Mouse (Mus musculus) embryonic facial prominence, embryonic 15.5 days (tissue): ENCODE results near the gene Zfp706. TPM values are rescaled to one million over a fixed set of nuclear protein-coding genes. Genes with fewer than 3 reads are reported as not detected.

Source experiments
- ATAC-seq: fragments of 200-750 bp; cut with Nextera tagmentation; 2 replicates; pipeline ENCODE4 v1.8.0; 2017; ENCODE audit warnings: low read depth, moderate TSS enrichment; ENCODE audit not compliant: insufficient number of reproducible peaks, low FRiP score, low TSS enrichment
- H3K27ac ChIP-seq: fragments of 300-500 bp; sonication (generic); replicated peaks from 2 replicates; pipeline ENCODE4 v1.5.1; 2015; ENCODE audit warnings: mild to moderate bottlenecking, inconsistent platforms
- H3K27me3 ChIP-seq: fragments of 300-500 bp; sonication (generic); 2 replicates; pipeline ENCODE4 v1.6.1; 2015; ENCODE audit warnings: inconsistent platforms
- H3K36me3 ChIP-seq: fragments of 300-500 bp; sonication (generic); 2 replicates; pipeline ENCODE4 v1.6.1; 2015; ENCODE audit warnings: mild to moderate bottlenecking, inconsistent platforms
- H3K4me1 ChIP-seq: fragments of 300-500 bp; sonication (generic); 2 replicates; pipeline ENCODE4 v1.6.1; 2015; ENCODE audit warnings: inconsistent platforms
- H3K4me2 ChIP-seq: fragments of 300-500 bp; sonication (generic); replicated peaks from 2 replicates; pipeline ENCODE4 v1.6.1; 2015; ENCODE audit warnings: mild to moderate bottlenecking, inconsistent platforms
- H3K4me3 ChIP-seq: fragments of 300-500 bp; sonication (generic); replicated peaks from 2 replicates; pipeline ENCODE4 v1.5.1; 2015; ENCODE audit warnings: mild to moderate bottlenecking, inconsistent platforms
- H3K9ac ChIP-seq: fragments of 300-500 bp; sonication (generic); 2 replicates; pipeline ENCODE4 v1.6.1; 2015; ENCODE audit warnings: inconsistent platforms
- H3K9me3 ChIP-seq: fragments of 300-500 bp; sonication (generic); replicated peaks from 2 replicates; pipeline ENCODE4 v1.6.1; 2016; ENCODE audit warnings: inconsistent platforms
- WGBS: fragments of 180-500 bp; shearing (Covaris S2); methylation state at CpG from one replicate; pipeline ENCODE4 v1.1.7; 2015; 5-methylcytosine and 5-hydroxymethylcytosine counted together
- polyA plus RNA-seq: library from polyadenylated mRNA; unstranded; fragments of >200 nt; fragmentation: Nextera tagmentation; extraction: Ambion mirVana; gene quantifications from 2 replicates; pipeline ENCODE4 v1.2.1, GENCODE M21; 2015

Gene Zfp706
- polyA plus RNA-seq, 1 experiment from 2014 or later, result 464 TPM

DNA sequence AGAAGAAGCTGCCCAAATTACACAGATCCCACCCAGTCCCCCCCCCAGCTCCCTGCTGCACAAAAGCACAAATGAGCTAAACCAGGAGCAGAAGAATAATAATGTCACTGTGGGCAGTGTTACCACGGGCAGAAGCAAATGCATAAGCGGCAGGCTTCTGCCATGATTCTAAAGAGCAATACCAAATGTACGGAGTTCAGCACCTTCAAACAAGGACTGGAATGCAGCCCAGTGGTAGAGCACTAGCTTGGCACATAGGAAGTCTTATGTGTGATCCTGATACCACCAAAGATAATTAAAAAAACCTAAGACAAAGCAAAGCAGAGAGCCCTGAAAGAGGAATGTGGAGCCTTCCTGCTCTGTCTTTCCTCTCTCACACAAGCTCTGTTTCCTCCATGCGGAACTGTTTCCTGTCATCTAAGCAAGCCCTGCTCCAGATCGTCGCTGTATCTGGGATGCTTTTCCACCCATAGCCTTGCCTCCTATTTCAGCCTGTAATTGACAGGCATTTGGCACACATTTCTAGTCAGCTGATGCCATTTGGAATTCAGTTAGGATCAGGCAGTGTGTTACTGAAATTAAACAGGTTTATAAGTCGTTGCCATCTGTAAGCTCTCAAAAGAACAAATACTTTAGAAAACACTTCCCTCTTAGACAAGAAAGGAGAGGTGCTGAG, 29.0 kb upstream of the Zfp706 start:
- 42% methylated on average over 7 of the region's 7 CpGs for WGBS

DNA sequence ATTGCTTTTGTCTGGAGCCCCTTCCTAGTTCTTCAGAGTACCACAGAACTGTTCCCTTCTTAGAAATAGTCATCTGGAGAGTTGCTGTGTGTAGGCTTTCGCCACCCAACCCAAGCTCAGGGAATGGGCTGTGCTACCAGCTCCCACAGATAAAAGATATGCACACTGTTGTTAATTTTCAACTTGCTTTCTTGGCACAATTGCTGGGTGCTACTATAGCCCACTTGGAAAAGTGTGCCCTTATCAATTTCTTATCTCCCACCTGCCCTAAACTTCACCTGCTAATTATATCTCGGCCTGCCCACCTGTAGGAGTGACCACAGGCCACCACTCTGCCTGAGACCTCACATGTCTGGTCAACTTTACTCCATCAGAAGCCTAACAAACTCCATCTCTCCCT, 26.6 kb upstream of the Zfp706 start:
- H3K27ac ChIP-seq, result no peak overlapping the region

More for the DNA sequence above, 29.0 kb upstream of the Zfp706 start:
- no peaks in the 10 kb centered on the region for H3K36me3 ChIP-seq
- H3K9ac ChIP-seq, result no peak overlapping the region
- H3K9me3 ChIP-seq, result no peaks in the 10 kb centered on the region
- no peak overlapping the region for H3K4me2 ChIP-seq
- peaks cover 8% of the 10 kb centered on the region; the same call in 1 of the 2 replicates for H3K4me1 ChIP-seq
- H3K4me3 ChIP-seq, result no peak overlapping the region
- H3K27me3 ChIP-seq, result no peaks in the 10 kb centered on the region
- no peak for ATAC-seq
- no peak overlapping the region for H3K27ac ChIP-seq

DNA sequence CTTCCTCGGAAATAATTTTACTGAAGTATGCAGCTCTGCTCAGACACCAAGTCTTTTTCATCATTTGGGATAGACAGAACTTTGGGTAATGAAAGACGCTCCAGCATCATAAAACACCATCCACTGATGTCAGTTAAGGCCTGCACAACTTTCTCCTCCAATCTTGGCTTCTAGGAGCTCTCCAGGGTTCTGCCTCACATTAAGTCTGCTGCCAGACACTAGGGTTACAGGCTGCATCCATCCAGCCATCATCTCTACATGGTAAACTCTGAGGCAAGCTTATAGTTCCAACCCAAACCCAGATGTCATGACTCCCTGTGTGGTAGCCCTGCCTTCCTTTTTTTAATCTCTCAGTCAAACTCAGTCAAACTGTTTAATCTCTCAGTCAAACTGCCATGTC, 25.9 kb upstream of the Zfp706 start:
- Histone ChIP-seq H3K27ac (no peak overlapping the region), H3K4me3 (no peak overlapping the region), H3K36me3 (no peaks in the 10 kb centered on the region), H3K4me2 (no peak overlapping the region), H3K4me1 (peaks cover 10% of the 10 kb centered on the region; the same call in 1 of the 2 replicates), H3K9ac (no peak overlapping the region), H3K27me3 (no peaks in the 10 kb centered on the region), H3K9me3 (no peaks in the 10 kb centered on the region)
- ATAC-seq, result no peak
- WGBS, result 82% methylated on average over 2 of the region's 2 CpGs

More for the DNA sequence above, 26.6 kb upstream of the Zfp706 start:
- 83% methylated on average over 2 of the region's 2 CpGs for WGBS
- Histone ChIP-seq H3K36me3 (no peaks in the 10 kb centered on the region), H3K4me3 (no peak overlapping the region), H3K4me1 (peaks cover 10% of the 10 kb centered on the region; the same call in 1 of the 2 replicates), H3K9ac (no peak overlapping the region), H3K27me3 (no peaks in the 10 kb centered on the region), H3K4me2 (no peak overlapping the region), H3K9me3 (no peaks in the 10 kb centered on the region)
- ATAC-seq, result no peak

DNA sequence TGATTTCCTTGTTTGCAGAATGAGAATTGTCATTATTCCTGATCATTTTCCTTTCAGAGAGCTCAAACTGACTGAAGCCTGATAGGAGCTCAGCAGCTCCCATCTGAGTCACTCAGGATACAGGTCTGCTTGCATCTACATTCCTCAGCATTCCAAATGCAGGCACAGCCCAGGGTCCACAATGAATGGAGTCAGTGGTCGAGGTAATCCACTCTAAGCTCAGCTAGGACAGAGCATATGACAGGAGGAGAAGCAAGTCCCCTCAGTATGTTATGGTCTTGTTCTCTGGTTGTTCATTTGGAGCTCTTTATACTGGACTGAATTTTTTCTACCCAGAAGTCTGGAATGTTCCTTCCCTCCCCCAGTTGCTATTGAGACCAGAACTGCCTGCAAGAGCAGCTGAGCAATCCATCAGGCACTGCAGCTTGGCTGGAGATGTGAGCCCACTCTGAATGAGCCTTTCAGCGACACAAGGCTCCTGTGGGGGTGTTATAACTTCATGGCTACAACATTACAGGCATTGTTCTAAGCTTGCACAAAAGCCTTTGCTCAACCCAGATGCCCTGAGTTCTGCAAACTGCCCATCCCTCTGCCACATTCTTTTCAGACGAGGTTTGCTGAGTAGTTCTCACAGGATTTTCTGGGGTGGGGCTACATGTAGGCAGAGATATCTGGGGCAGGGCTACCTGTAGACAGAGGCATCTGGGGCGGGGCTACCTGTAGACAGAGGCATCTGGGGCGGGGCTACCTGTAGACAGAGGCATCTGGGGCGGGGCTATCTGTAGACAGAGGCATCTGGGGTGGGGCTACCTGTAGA, 24.0 kb upstream of the Zfp706 start:
- H3K4me1 ChIP-seq, result peaks cover 8% of the 10 kb centered on the region; the same call in 1 of the 2 replicates
- H3K9ac ChIP-seq, result no peak overlapping the region
- 0 out of 2 replicates have a peak overlapping the region, but pooled peaks have one; percentile 11 for H3K27ac ChIP-seq
- H3K4me3 ChIP-seq, result no peak overlapping the region
- WGBS, result 32% methylated on average over 6 of the region's 6 CpGs
- ATAC-seq, result no peak
- H3K27me3 ChIP-seq, result no peaks in the 10 kb centered on the region
- no peaks in the 10 kb centered on the region for H3K36me3 ChIP-seq
- H3K4me2 ChIP-seq, result no peak overlapping the region
- no peaks in the 10 kb centered on the region for H3K9me3 ChIP-seq

DNA sequence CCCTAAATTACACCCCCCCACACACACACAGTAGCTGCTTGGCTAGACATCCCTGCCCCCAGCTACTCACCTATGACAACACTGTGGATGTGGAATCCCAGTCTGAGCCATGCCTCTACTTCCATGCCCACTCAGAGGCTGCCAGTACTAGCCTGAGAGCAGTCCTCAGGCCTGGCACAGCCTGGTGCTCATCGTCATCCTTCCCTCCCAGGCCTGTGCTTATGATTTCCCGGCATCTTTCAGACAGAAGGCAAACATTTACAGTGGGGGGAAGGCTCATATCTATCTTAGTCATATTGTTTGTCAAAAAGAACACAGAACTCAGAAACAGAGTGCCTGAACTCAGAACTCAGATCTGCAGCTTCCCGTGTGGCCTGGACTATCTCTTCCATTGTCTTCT, 23.4 kb upstream of the Zfp706 start:
- WGBS, result 83% methylated on average over 3 of the region's 3 CpGs
- no peaks in the 10 kb centered on the region for H3K9me3 ChIP-seq
- H3K4me1 ChIP-seq, result peaks cover 4% of the 10 kb centered on the region; the same call in 1 of the 2 replicates
- no peak overlapping the region for H3K9ac ChIP-seq
- no peak overlapping the region for H3K4me3 ChIP-seq
- H3K27me3 ChIP-seq, result no peaks in the 10 kb centered on the region
- no peaks in the 10 kb centered on the region for H3K36me3 ChIP-seq
- peak overlapping the region; percentile 44; the same call in 1 of the 2 replicates for H3K27ac ChIP-seq
- H3K4me2 ChIP-seq, result no peak overlapping the region
- no peak for ATAC-seq

- ATAC-seq, result no peak
Measured at GRCm38 (mm10) chr15:37027956-37028355, 20.4 kb upstream of the Zfp706 start.

DNA sequence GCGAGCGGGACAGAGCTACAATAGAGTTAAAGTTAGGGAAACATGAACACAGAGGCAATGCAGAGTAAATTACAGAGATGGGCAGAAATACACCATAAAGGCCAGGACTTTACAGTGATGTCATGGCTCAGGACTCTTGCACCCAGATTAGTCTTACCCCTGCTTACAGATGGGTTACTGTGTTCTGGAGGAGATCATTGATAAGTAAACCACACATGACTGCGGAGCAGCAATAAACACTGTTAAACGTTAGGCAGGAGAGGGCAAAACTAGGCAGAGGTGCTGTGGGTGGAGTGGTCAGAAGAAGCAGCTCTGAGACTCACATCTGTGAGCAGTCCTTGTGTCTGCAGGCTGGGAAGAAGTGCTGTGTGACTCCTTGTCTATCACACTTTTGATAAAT, 18.9 kb upstream of the Zfp706 start:
- no peak overlapping the region for H3K4me2 ChIP-seq
- no peak overlapping the region for H3K4me3 ChIP-seq
- no peaks in the 10 kb centered on the region for H3K36me3 ChIP-seq
- H3K27me3 ChIP-seq, result no peaks in the 10 kb centered on the region
- peaks cover 1% of the 10 kb centered on the region; the same call in 1 of the 2 replicates for H3K4me1 ChIP-seq
- ATAC-seq, result no peak
- no peak overlapping the region for H3K9ac ChIP-seq
- WGBS, result 72% methylated on average over 4 of the region's 4 CpGs
- no peaks in the 10 kb centered on the region for H3K9me3 ChIP-seq
- H3K27ac ChIP-seq, result no peak overlapping the region

More at GRCm38 (mm10) chr15:37027956-37028355, 20.4 kb upstream of the Zfp706 start:
- Histone ChIP-seq H3K27me3 (no peaks in the 10 kb centered on the region), H3K9me3 (no peaks in the 10 kb centered on the region), H3K4me2 (no peak overlapping the region), H3K9ac (no peak overlapping the region), H3K4me1 (peaks cover 4% of the 10 kb centered on the region; the same call in 1 of the 2 replicates), H3K27ac (no peak overlapping the region), H3K4me3 (no peak overlapping the region), H3K36me3 (no peaks in the 10 kb centered on the region)

- ATAC-seq, result no peak
- Histone ChIP-seq H3K27me3 (no peaks in the 10 kb centered on the region), H3K4me3 (no peak overlapping the region), H3K4me2 (no peak overlapping the region), H3K27ac (no peak overlapping the region), H3K9ac (no peak overlapping the region), H3K4me1 (no peaks in the 10 kb centered on the region), H3K9me3 (no peaks in the 10 kb centered on the region), H3K36me3 (no peaks in the 10 kb centered on the region)
Measured at GRCm38 (mm10) chr15:37020581-37021245, 13.1 kb upstream of the Zfp706 start.

DNA sequence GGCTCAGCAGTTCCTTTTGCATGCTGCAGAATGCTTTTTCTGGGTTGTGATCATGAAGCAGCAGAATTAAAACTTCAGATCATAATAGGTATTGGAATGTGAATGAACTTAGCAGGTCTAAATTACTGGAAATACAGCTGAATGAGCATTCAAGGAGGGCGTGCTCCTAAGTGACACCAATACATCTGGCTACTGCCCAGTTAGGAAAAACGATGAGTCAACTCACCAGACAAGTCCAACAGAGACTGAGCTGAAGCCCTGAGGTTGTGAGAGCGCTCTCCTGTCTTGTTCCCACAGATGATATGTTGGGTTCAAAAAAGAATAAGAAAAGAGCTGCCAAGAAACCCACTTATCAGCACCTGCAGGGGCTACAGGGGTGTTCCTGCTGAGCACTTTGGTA, 11.9 kb upstream of the Zfp706 start:
- Histone ChIP-seq H3K27ac (no peak overlapping the region), H3K9me3 (no peaks in the 10 kb centered on the region), H3K4me1 (no peaks in the 10 kb centered on the region), H3K27me3 (no peaks in the 10 kb centered on the region), H3K9ac (no peak overlapping the region), H3K4me3 (no peak overlapping the region), H3K4me2 (no peak overlapping the region), H3K36me3 (no peaks in the 10 kb centered on the region)
- 66% methylated on average over 3 of the region's 3 CpGs for WGBS
- no peak for ATAC-seq

DNA sequence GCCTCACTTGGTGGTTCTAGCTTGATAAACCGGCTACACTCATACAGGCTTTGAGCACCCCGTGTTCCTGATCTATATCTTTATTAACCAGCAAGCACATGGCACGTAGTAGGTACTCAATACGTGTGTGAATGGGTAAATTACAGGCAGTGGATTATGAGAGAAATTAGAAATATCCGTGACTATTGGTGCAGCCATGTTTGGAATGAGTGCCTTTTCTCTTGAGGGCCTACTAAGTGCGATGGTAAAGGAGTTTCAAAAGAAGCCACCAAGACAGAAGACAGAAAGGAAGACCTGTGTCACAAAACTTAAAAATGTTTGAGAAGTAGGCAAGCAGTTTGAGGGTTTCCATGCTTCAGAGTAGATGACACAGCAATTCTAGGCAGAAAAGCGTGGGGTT, 4.3 kb upstream of the Zfp706 start:
- Histone ChIP-seq H3K9me3 (no peaks in the 10 kb centered on the region), H3K4me1 (no peaks in the 10 kb centered on the region), H3K27ac (no peak overlapping the region), H3K4me3 (no peak overlapping the region), H3K9ac (no peak overlapping the region), H3K27me3 (no peaks in the 10 kb centered on the region), H3K36me3 (no peaks in the 10 kb centered on the region), H3K4me2 (no peak overlapping the region)
- whole genome bisulfite sequencing, result 80% methylated on average over 7 of the region's 7 CpGs
- no peak for ATAC-seq

- no peaks in the 10 kb centered on the region for H3K36me3 ChIP-seq
- H3K9me3 ChIP-seq, result no peaks in the 10 kb centered on the region
- H3K27ac ChIP-seq, result no peak overlapping the region
- H3K4me1 ChIP-seq, result no peaks in the 10 kb centered on the region
- H3K9ac ChIP-seq, result no peak overlapping the region
- H3K27me3 ChIP-seq, result no peaks in the 10 kb centered on the region
- H3K4me2 ChIP-seq, result no peak overlapping the region
- no peak overlapping the region for H3K4me3 ChIP-seq
- ATAC-seq, result no peak
- 52% methylated on average over 3 of the region's 3 CpGs for WGBS
Measured at GRCm38 (mm10) chr15:37011316-37011715, 3.7 kb upstream of the Zfp706 start.
